Mouse (Mus musculus) CH12.LX (cell line): Measurements from ENCODE around the gene Exosc6. TPM values are rescaled to one million over a fixed set of nuclear protein-coding genes. Genes with fewer than 3 reads are reported as not detected.

Experiments used
- DNase-seq: peaks from one replicate; pipeline ENCODE4 v3.0.0-alpha.2; 2013; ENCODE audit errors: extremely low read depth
- H3K27ac ChIP-seq: 2 replicates; pipeline ENCODE4 v1.5.1; 2012; ENCODE audit warnings: low read depth, mild to moderate bottlenecking, control low read depth, moderate library complexity; ENCODE audit not compliant: insufficient read depth
- H3K27me3 ChIP-seq: replicated peaks from 2 replicates; pipeline ENCODE3; 2012; ENCODE audit warnings: inconsistent platforms
- H3K36me3 ChIP-seq, 2 experiments: replicated peaks in 1 of 2; 2 replicates each; pipeline versions ENCODE3 to v1.6.1; 2012; ENCODE audit warnings: inconsistent platforms in 1 of 2, low read length in 1 of 2, mild to moderate bottlenecking in 1 of 2, mixed read lengths in 1 of 2, moderate library complexity in 1 of 2; ENCODE audit not compliant: control insufficient read depth in 1 of 2, insufficient read depth in 1 of 2
- H3K4me1 ChIP-seq, 2 experiments: 2 replicates each; pipeline ENCODE4 v1.6.1; 2012; ENCODE audit warnings: inconsistent platforms in 1 of 2, moderate library complexity in 1 of 2; ENCODE audit not compliant: insufficient read depth in 2 of 2, control insufficient read depth in 1 of 2
- H3K4me2 ChIP-seq: 2 replicates; pipeline ENCODE4 v1.6.1; 2012; ENCODE audit warnings: low read depth, mild to moderate bottlenecking, control low read depth; ENCODE audit not compliant: poor library complexity, insufficient read depth, severe bottlenecking
- H3K4me3 ChIP-seq, 3 experiments: fragments of 150-350 bp in 1 of 3; sonication (generic) in 1 of 3; replicated peaks in 1 of 3; 2 replicates each; pipeline versions ENCODE3 to v1.5.1; 2011 to 2012; ENCODE audit warnings: low read depth in 2 of 3, low read length in 2 of 3, mild to moderate bottlenecking in 2 of 3, moderate library complexity in 2 of 3, control low read depth in 1 of 3, improper control_type of control experiment in 1 of 3, inconsistent platforms in 1 of 3, mixed read lengths in 1 of 3; ENCODE audit not compliant: poor library complexity in 1 of 3
- H3K79me2 ChIP-seq: replicated peaks from 2 replicates; pipeline ENCODE4 v1.6.1; 2012; ENCODE audit warnings: mild to moderate bottlenecking, moderate library complexity; ENCODE audit not compliant: control insufficient read depth, poor library complexity, insufficient read depth, severe bottlenecking; ENCODE audit errors: extremely low read depth
- H3K9ac ChIP-seq: 2 replicates; pipeline ENCODE4 v1.6.1; 2012; ENCODE audit warnings: low read depth, mild to moderate bottlenecking, control low read depth, moderate library complexity; ENCODE audit not compliant: insufficient read depth
- H3K9me3 ChIP-seq: replicated peaks from 2 replicates; pipeline ENCODE3; 2012; ENCODE audit warnings: low read length, inconsistent platforms, mixed read lengths
- CHD1 ChIP-seq: IDR thresholded peaks from 2 replicates; pipeline ENCODE4 v1.6.1; 2012; ENCODE audit warnings: low read depth, low read length, improper control_type of control experiment, inconsistent platforms
- EP300 ChIP-seq: IDR thresholded peaks from 2 replicates; pipeline ENCODE4 v1.6.1; 2011; ENCODE audit warnings: low read length, improper control_type of control experiment
- ETS1 ChIP-seq: conservative IDR thresholded peaks from 2 replicates; pipeline ENCODE4 v1.6.1; 2012; ENCODE audit warnings: low read depth, mild to moderate bottlenecking, inconsistent platforms, low read length, improper control_type of control experiment, moderate library complexity
- GABPA ChIP-seq: IDR thresholded peaks from 2 replicates; pipeline ENCODE4 v1.6.1; 2012; ENCODE audit warnings: low read depth, low read length, improper control_type of control experiment, inconsistent platforms; ENCODE audit not compliant: insufficient replicate concordance
- JUN ChIP-seq: IDR thresholded peaks from 2 replicates; pipeline ENCODE4 v1.6.1; 2011; ENCODE audit warnings: low read depth, mild to moderate bottlenecking, low read length, improper control_type of control experiment, moderate library complexity; ENCODE audit not compliant: insufficient read depth
- MAFK ChIP-seq: IDR thresholded peaks from 2 replicates; pipeline ENCODE4 v1.6.1; 2011; ENCODE audit warnings: low read length, improper control_type of control experiment; ENCODE audit not compliant: insufficient replicate concordance
- MAX ChIP-seq: IDR thresholded peaks from 2 replicates; pipeline ENCODE4 v1.6.1; 2011; ENCODE audit warnings: low read length, improper control_type of control experiment
- MAZ ChIP-seq: IDR thresholded peaks from 2 replicates; pipeline ENCODE4 v1.6.1; 2012; ENCODE audit warnings: low read depth, mild to moderate bottlenecking, inconsistent platforms, low read length, improper control_type of control experiment, moderate library complexity
- MXI1 ChIP-seq: IDR thresholded peaks from 2 replicates; pipeline ENCODE4 v1.6.1; 2011; ENCODE audit warnings: mild to moderate bottlenecking, low read depth, low read length, improper control_type of control experiment
- NELFE ChIP-seq: IDR thresholded peaks from 2 replicates; pipeline ENCODE4 v1.6.1; 2011; ENCODE audit warnings: low read depth, low read length, improper control_type of control experiment
- NRF1 ChIP-seq: IDR thresholded peaks from 2 replicates; pipeline ENCODE4 v1.6.1; 2014; ENCODE audit warnings: low read depth, mild to moderate bottlenecking, inconsistent platforms, low read length, improper control_type of control experiment, moderate library complexity
- POLR2A ChIP-seq: IDR thresholded peaks from 2 replicates; pipeline ENCODE4 v1.6.1; 2011; ENCODE audit warnings: low read depth, mild to moderate bottlenecking, improper control_type of control experiment, low read length
- SIN3A ChIP-seq: IDR thresholded peaks from 2 replicates; pipeline ENCODE4 v1.6.1; 2012; ENCODE audit warnings: low read length, improper control_type of control experiment, inconsistent platforms
- TBP ChIP-seq: conservative IDR thresholded peaks from 2 replicates; pipeline ENCODE4 v1.6.1; 2011; ENCODE audit warnings: low read depth, low read length, improper control_type of control experiment
- TCF12 ChIP-seq: IDR thresholded peaks from 2 replicates; pipeline ENCODE4 v1.6.1; 2014; ENCODE audit warnings: low read depth, mild to moderate bottlenecking, inconsistent platforms, low read length, improper control_type of control experiment
- ZC3H11A ChIP-seq: IDR thresholded peaks from 2 replicates; pipeline ENCODE4 v1.6.1; 2012; ENCODE audit warnings: low read depth, mild to moderate bottlenecking, inconsistent platforms, low read length, improper control_type of control experiment
- ZKSCAN1 ChIP-seq: IDR thresholded peaks from 2 replicates; pipeline ENCODE4 v1.6.1; 2012; ENCODE audit warnings: low read depth, inconsistent platforms, low read length, improper control_type of control experiment, borderline replicate concordance
- ZMIZ1 ChIP-seq: IDR thresholded peaks from 2 replicates; pipeline ENCODE4 v1.6.1; 2012; ENCODE audit warnings: low read depth, mild to moderate bottlenecking, inconsistent platforms, low read length, improper control_type of control experiment
- ZNF384 ChIP-seq: IDR thresholded peaks from 2 replicates; pipeline ENCODE4 v1.6.1; 2012; ENCODE audit warnings: low read depth, low read length, improper control_type of control experiment, inconsistent platforms
- dilution Hi-C: fragments of 300-500 bp; cut with MboI; formaldehyde crosslinking; loops from 2 replicates; pipeline ENCODE4 v1.14.3; 2020; ENCODE audit warnings: low sequenced_read_pairs; ENCODE audit not compliant: extremely low pct_unique_long_range_greater_than_20kb, extremely low pct_ligation_motif_present
- in situ Hi-C: fragments of 300-500 bp; cut with MboI; formaldehyde crosslinking; loops from 3 replicates; pipeline ENCODE4 v1.14.3; 2019; ENCODE audit warnings: low sequenced_read_pairs, low pct_ligation_motif_present, low pct_unique_long_range_greater_than_20kb, mixed read lengths
- polyA plus RNA-seq: library from polyadenylated mRNA; unstranded; fragments of >175 nt; gene quantifications from 2 replicates; pipeline ENCODE4 v1.2.1, GENCODE M21; 2012; ENCODE audit warnings: low read depth; ENCODE audit not compliant: insufficient read length
- total RNA-seq, 2 experiments: library from RNA; depleted of rRNA; stranded (reverse); fragments of 300-350 nt in 1 of 2; fragments of >200 nt in 1 of 2; gene quantifications; 2 replicates each; pipeline ENCODE4 v1.2.3; 2012 to 2014

Gene Exosc6
- total and polyA plus RNA-seq, 3 experiments, result 3.9 to 20.3 (median 3.9) TPM

- TF ChIP-seq EP300 (peak; percentile 56), GABPA (no peak), SIN3A (no peak; the same call in none of the 2 replicates), MAFK (no peak), ZMIZ1 (peak; percentile 83), POLR2A (peak; percentile 87), ZNF384 (no peak), NRF1 (peak; percentile 59), ZC3H11A (no peak), TCF12 (peak; percentile 74; the same call in 1 of the 2 replicates)
Measured at GRCm38 (mm10) chr8:111033482-111034215, 22.5 kb upstream of the Exosc6 start (continued).

- Histone ChIP-seq H3K27ac (peak overlapping the region; percentile 43), H3K4me2 (peak overlapping the region; percentile 79; the same call in 1 of the 2 replicates), H3K4me1 (peaks cover 5 to 38% of the 10 kb centered on the region in 2 experiments; a peak in 3 of 4 replicates), H3K4me3 (peak overlapping the region; percentile 71 to 92 (median 74)), H3K9ac (peak overlapping the region; percentile 100), H3K79me2 (peaks cover 49% of the 10 kb centered on the region), H3K27me3 (no peaks in the 10 kb centered on the region), H3K9me3 (no peaks in the 10 kb centered on the region)
- peak; percentile 51 for DNase-seq
- dilution Hi-C loops, result no loop called here
- no peak for TF ChIP-seq JUN
- TF ChIP-seq MAZ, result 0 out of 2 replicates have a peak, but pooled peaks have one; percentile 29
- TF ChIP-seq ZKSCAN1, result no peak
- TF ChIP-seq NELFE, result no peak
- TF ChIP-seq GABPA, result no peak
- TF ChIP-seq SIN3A, result peak; percentile 70
- peak; percentile 48; the same call in 1 of the 2 replicates for TF ChIP-seq CHD1
- no peak for TF ChIP-seq ETS1
- TF ChIP-seq MXI1, result 0 out of 2 replicates have a peak, but pooled peaks have one; percentile 36
- TF ChIP-seq MAFK, result peak; percentile 46; the same call in 1 of the 2 replicates
- no peak; the same call in 1 of the 2 replicates for TF ChIP-seq ZMIZ1
- TF ChIP-seq TBP, result no peak
- TF ChIP-seq TCF12, result no peak
- peak; percentile 48; the same call in 1 of the 2 replicates for TF ChIP-seq MAX
- TF ChIP-seq, all 38 proteins: peak for 6
- H3K36me3 ChIP-seq, result peaks cover 27 to 44% of the 10 kb centered on the region in 2 experiments
- in situ Hi-C loops, result no loop called here
Measured at GRCm38 (mm10) chr8:111034276-111034675, 21.9 kb upstream of the Exosc6 start.
